Mouse (Mus musculus): ENCODE results near the gene Pxk. TPM values are rescaled to one million over a fixed set of nuclear protein-coding genes. Genes with fewer than 3 reads are reported as not detected.
A peak's percentile ranks its signal among the peaks of the same experiment; 100 is the strongest.
"Not testable (repeated sequence)": the region's sequence is repeated elsewhere in the genome, so short reads cannot be mapped to it uniquely, and the experiment has no call there.

Gene Pxk
- total and polyA plus RNA-seq, 2 experiments from 2014 or later = 55.5 to 58.3 TPM

GRCm38 (mm10) chr14:8164463-8164862, 66.5 kb downstream of the Pxk start:
- no peak for DNase-seq (ENCODE audit: low spot score)
- Histone ChIP-seq H3K4me2 (ENCODE audit: low read depth, low read length, poor library complexity, severe bottlenecking) (no peak overlapping the region), H3K4me1 (ENCODE audit: insufficient read depth, low read length) (no peaks in the 10 kb centered on the region), H3K9me3 (ENCODE audit: low read length) (no peaks in the 10 kb centered on the region), H3K36me3 (ENCODE audit: insufficient read depth, low read length) (peaks cover 76% of the 10 kb centered on the region), H3K4me3 (ENCODE audit: low read depth, low read length) (no peak overlapping the region), H3K9ac (replicated peaks; ENCODE audit: low read length, poor library complexity, severe bottlenecking) (no peak overlapping the region), H3K27ac (ENCODE audit: low read depth, low read length) (no peak overlapping the region), H3K27me3 (ENCODE audit: insufficient read depth, low read length) (no peaks in the 10 kb centered on the region)
- TF ChIP-seq CTCF (IDR thresholded peaks at IDR 0.05) = no peak
- 86% methylated on average over 7 of the region's 7 CpGs for WGBS
- no peak for ATAC-seq (ENCODE audit: low FRiP score)

- DNase-seq (ENCODE audit: low spot score) = peak; percentile 100
- no peak; the same call in 1 of the 2 replicates for TF ChIP-seq CTCF (IDR thresholded peaks at IDR 0.05)
- H3K27me3 ChIP-seq (ENCODE audit: insufficient read depth, low read length) = no peaks in the 10 kb centered on the region
- under 1% methylated on average over 64 of the region's 64 CpGs for WGBS
- peak within 1 kb of the TSS; percentile 78 for H3K4me2 ChIP-seq (ENCODE audit: low read depth, low read length, poor library complexity, severe bottlenecking)
- peak within 1 kb of the TSS; percentile 83 for H3K9ac ChIP-seq (replicated peaks; ENCODE audit: low read length, poor library complexity, severe bottlenecking)
- H3K36me3 ChIP-seq (ENCODE audit: insufficient read depth, low read length) = peaks cover 15% of the 10 kb centered on the region
- peaks cover 6% of the 10 kb centered on the region; the same call in 1 of the 2 replicates for H3K4me1 ChIP-seq (ENCODE audit: insufficient read depth, low read length)
- peak within 1 kb of the TSS; percentile 87 for H3K27ac ChIP-seq (ENCODE audit: low read depth, low read length)
- ATAC-seq (ENCODE audit: low FRiP score) = peak; percentile 100
- H3K4me3 ChIP-seq (ENCODE audit: low read depth, low read length) = peak within 1 kb of the TSS; percentile 84
- no peaks in the 10 kb centered on the region for H3K9me3 ChIP-seq (ENCODE audit: low read length)
Observed at GRCm38 (mm10) chr14:8172507-8173410, 74.7 kb downstream of the Pxk start, which contains the start of gene Pdhb. Gene Pdhb (minus strand): TSS chr14:8173025.

- peak; percentile 62 for DNase-seq (ENCODE audit: low spot score)
- Histone ChIP-seq H3K4me3 (ENCODE audit: low read depth, low read length) (peak overlapping the region; percentile 84), H3K4me2 (ENCODE audit: low read depth, low read length, poor library complexity, severe bottlenecking) (peak overlapping the region; percentile 78), H3K27ac (ENCODE audit: low read depth, low read length) (peak overlapping the region; percentile 87), H3K9ac (replicated peaks; ENCODE audit: low read length, poor library complexity, severe bottlenecking) (peak overlapping the region; percentile 55)
- TF ChIP-seq CTCF (IDR thresholded peaks at IDR 0.05) = peak; percentile 62
- H3K36me3 ChIP-seq (ENCODE audit: insufficient read depth, low read length); H3K4me1 ChIP-seq (ENCODE audit: insufficient read depth, low read length); H3K27me3 ChIP-seq (ENCODE audit: insufficient read depth, low read length); H3K9me3 ChIP-seq (ENCODE audit: low read length): not testable (repeated sequence)
- WGBS = 24% methylated on average over 5 of the region's 7 CpGs
- peak; percentile 35; the same call in 1 of the 2 replicates for ATAC-seq (ENCODE audit: low FRiP score)
Observed at GRCm38 (mm10) chr14:8173542-8174250, 75.7 kb downstream of the Pxk start.

- Histone ChIP-seq H3K27ac (ENCODE audit: low read depth, low read length) (no peak overlapping the region), H3K4me3 (ENCODE audit: low read depth, low read length) (no peak overlapping the region), H3K27me3 (ENCODE audit: insufficient read depth, low read length) (no peaks in the 10 kb centered on the region), H3K4me2 (ENCODE audit: low read depth, low read length, poor library complexity, severe bottlenecking) (no peak overlapping the region), H3K9ac (replicated peaks; ENCODE audit: low read length, poor library complexity, severe bottlenecking) (no peak overlapping the region), H3K4me1 (ENCODE audit: insufficient read depth, low read length) (peaks cover 6% of the 10 kb centered on the region; the same call in 1 of the 2 replicates), H3K36me3 (ENCODE audit: insufficient read depth, low read length) (no peaks in the 10 kb centered on the region), H3K9me3 (ENCODE audit: low read length) (no peaks in the 10 kb centered on the region)
- 86% methylated on average over 5 of the region's 5 CpGs for WGBS
- no peak for TF ChIP-seq CTCF (IDR thresholded peaks at IDR 0.05)
- ATAC-seq (ENCODE audit: low FRiP score) (no peak), DNase-seq (ENCODE audit: low spot score) (no peak)
Observed at GRCm38 (mm10) chr14:8174634-8175033, 76.6 kb downstream of the Pxk start.

GRCm38 (mm10) chr14:8176251-8176650, 78.2 kb downstream of the Pxk start:
- WGBS = 66% methylated on average over 5 of the region's 5 CpGs

More at GRCm38 (mm10) chr14:8176251-8176650, 78.2 kb downstream of the Pxk start:
- DNase-seq (ENCODE audit: low spot score) = no peak
- H3K4me1 ChIP-seq (ENCODE audit: insufficient read depth, low read length) = peaks cover 6% of the 10 kb centered on the region; the same call in 1 of the 2 replicates
- H3K27me3 ChIP-seq (ENCODE audit: insufficient read depth, low read length) = no peaks in the 10 kb centered on the region
- no peaks in the 10 kb centered on the region for H3K9me3 ChIP-seq (ENCODE audit: low read length)
- no peak overlapping the region for H3K27ac ChIP-seq (ENCODE audit: low read depth, low read length)
- H3K4me2 ChIP-seq (ENCODE audit: low read depth, low read length, poor library complexity, severe bottlenecking) = no peak overlapping the region
- H3K9ac ChIP-seq (replicated peaks; ENCODE audit: low read length, poor library complexity, severe bottlenecking) = no peak overlapping the region
- no peaks in the 10 kb centered on the region for H3K36me3 ChIP-seq (ENCODE audit: insufficient read depth, low read length)
- H3K4me3 ChIP-seq (ENCODE audit: low read depth, low read length) = no peak overlapping the region
- TF ChIP-seq CTCF (IDR thresholded peaks at IDR 0.05) = no peak
- ATAC-seq (ENCODE audit: low FRiP score) = no peak

Data from midbrain, postnatal 0 days (tissue).